Mouse (Mus musculus) liver, embryonic 14.5 days (tissue): ENCODE results near the gene Klrb1.

Source experiments
- CTCF ChIP-seq: IDR thresholded peaks from 2 replicates; pipeline ENCODE4 v1.5.1; 2016; ENCODE audit warnings: antibody characterized with exemption, low read depth, control low read depth
- EP300 ChIP-seq: IDR thresholded peaks from 2 replicates; pipeline ENCODE4 v1.6.1; 2016; ENCODE audit warnings: antibody characterized with exemption, low read depth

DNA sequence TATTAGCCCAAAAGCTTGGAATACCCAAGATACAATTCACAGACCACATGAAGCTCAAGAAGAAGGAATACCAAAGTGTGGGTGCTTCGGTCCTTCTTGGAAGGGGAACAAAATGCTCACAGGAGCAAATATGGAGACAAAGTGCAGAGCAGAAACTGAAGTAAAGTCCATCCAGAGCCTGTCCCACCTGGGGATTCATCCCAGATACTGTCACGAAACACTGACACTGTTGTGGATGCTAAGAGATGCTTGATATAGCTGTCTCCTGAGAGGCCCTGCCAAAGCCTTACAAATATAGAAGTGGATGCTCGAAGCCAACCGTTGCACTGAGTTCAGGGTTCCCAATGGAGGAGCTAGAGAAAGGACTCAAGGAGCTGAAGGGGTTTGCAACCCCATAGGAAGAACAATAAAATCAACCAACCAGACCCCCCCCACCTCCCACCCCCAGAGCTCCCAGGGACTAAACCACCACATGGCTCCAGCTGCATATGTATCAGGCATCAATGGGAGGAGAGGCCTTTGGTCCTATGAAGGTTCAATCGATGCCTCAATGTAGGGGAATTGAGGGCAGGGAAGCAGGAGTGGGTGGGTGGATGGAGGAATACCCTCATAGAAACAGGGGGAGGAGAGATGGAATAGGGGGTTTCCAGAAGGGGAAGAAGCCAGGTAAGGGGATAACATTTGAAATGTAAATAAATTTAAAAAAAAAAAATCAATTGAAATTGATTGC, 36.5 kb upstream of the Klrb1 start:
- TF ChIP-seq CTCF (no peak), EP300 (no peak)
